Mouse (Mus musculus): ENCODE measurements around the gene Kcnk13.

Kcnk13 gene

GRCm38 (mm10) chr12:100012839-100013238, 48.5 kb downstream of the Kcnk13 start:
- DNase-seq (ENCODE audit: low spot score in 2 of 2) = no peak

DNA sequence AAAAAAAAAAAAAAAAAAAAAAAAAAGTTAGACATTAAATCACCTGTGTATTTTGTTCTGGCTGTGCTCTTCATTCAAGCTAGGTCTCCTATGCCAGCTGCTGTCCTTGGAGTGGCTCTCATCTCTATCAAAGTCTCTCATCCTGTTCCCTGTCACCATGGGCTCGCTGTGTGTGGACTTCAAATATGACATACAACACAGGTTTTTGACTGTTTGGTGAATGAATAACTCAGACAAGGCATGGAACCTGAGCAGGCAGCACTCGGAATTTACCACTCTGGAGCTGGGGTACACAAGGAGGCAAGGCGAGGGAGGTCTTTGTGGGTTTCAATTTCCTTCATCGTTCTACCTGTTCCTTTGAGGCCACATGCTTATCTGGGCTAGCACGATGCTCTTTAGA, 50.8 kb downstream of the Kcnk13 start:
- DNase-seq (ENCODE audit: low spot score in 2 of 2) = no peak

- DNase-seq (ENCODE audit: low spot score in 2 of 2) = no peak
Observed at GRCm38 (mm10) chr12:100017709-100018108, 53.4 kb downstream of the Kcnk13 start.

- no peak for DNase-seq (ENCODE audit: low spot score in 2 of 2)
Observed at GRCm38 (mm10) chr12:100022490-100022889, 58.2 kb downstream of the Kcnk13 start.

GRCm38 (mm10) chr12:100023821-100024365, 59.6 kb downstream of the Kcnk13 start:
- no peak for DNase-seq (ENCODE audit: low spot score in 2 of 2)

DNA sequence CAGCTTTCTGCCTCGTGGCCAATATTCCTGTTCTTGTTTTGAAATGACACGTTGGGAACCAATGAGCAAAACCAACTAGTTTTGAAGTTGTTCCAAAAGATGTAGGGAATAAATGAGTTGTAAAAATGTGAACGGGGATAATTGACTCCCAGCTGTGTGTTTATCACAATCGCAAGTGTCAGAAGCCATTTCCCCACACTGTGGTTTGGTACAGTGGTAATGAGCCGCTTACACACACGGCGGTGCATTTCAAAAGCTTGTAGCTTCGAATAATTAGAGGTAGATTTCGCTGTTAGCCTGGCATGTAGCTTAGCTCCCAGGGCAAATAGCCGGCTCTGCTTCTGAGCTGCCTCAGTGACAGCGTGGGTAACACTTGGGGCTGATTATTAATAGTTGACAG, 61.4 kb downstream of the Kcnk13 start:
- DNase-seq (ENCODE audit: low spot score in 2 of 2) = no peak

DNA sequence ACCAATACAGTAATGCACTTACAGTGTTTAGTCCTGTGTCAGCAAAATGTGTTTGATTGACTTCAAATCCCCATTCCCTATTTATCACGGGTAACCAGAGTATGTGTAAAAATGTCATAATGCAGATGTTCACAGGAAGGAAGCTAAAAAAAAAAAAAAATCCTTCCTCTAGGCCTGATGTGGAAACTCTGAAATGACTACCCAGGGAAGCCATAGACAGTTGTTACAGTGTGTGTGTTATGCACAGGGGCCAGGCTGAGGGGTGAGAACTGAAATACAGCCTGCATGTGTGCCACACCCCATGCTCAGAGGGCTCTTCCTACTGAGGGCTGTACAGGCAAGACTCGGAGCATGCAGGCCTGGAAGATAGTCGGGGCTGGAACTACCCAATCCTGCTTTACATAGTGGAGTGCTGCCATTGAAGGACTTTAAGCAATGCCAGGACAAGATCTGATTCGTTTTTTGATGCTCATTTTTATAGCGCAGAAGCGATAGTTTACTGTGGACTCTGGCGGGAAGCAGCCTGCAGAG, 62.5 kb downstream of the Kcnk13 start:
- DNase-seq (ENCODE audit: low spot score in 2 of 2) = no peak

DNA sequence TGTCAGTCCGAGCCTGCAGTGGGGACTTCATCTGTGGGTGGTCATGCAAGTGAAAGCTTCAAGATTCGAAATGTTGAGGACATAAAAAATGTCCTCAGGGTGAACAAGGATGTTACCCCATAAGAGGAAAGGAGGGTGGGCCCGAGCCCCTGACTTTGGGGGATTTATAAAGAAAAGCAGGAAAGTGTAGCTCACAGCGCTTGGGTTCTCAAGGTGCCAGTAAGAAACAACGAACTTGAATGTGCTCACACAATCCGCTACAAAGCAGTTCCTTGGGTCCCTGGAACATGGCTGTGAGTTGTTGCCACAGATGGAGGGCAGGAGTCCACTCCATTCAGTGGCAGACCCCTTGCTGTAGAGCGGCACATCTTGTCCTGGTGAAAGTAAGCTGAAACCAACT, 63.0 kb downstream of the Kcnk13 start:
- no peak for DNase-seq (ENCODE audit: low spot score in 2 of 2)

DNA sequence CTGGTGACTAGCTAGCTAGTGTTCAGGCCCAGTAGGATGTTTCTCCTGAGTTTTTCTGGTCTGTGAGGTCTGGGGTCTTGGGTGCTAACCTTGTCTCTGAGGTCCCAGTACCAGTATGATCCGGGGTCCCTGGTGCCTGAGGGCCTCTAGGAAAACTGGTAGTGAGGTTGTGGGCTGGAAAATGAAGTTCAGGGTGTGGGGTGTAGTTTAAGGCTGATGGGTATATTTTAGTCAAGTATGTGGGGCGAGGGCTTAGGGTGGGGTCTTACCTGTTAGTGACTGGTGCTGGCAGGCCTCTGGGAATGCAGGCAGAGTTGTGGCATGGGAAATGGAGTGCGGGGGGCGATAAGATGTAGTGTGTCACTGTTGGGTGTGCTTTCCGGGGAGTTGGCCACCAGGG, 67.4 kb downstream of the Kcnk13 start:
- DNase-seq (ENCODE audit: low spot score in 2 of 2) = no peak

- no peak for DNase-seq (ENCODE audit: low spot score in 2 of 2)
Observed at GRCm38 (mm10) chr12:100032521-100032920, 68.2 kb downstream of the Kcnk13 start.

GRCm38 (mm10) chr12:100038741-100039262, 74.5 kb downstream of the Kcnk13 start:
- DNase-seq (ENCODE audit: low spot score in 2 of 2) = no peak

DNA sequence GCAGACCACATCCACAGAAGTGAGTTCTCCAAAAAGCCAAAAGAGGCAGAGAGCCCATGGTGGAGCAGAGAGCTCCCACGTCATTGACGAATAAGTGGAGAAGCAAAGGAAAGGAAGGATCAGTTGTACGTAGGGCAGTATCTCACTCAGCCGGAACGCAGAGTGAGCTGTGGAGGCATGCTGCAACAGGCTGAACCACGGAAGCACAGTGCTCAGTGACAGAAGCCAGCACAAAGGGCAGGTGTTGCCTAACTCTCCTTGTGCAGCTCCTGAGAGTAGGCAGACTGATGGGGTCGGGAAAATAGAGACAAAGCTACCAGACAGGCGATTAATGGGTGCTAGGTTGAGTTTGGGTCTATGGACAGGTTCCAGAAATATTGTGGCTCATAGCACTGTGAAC, 77.8 kb downstream of the Kcnk13 start:
- DNase-seq (ENCODE audit: low spot score in 2 of 2) = no peak

DNA sequence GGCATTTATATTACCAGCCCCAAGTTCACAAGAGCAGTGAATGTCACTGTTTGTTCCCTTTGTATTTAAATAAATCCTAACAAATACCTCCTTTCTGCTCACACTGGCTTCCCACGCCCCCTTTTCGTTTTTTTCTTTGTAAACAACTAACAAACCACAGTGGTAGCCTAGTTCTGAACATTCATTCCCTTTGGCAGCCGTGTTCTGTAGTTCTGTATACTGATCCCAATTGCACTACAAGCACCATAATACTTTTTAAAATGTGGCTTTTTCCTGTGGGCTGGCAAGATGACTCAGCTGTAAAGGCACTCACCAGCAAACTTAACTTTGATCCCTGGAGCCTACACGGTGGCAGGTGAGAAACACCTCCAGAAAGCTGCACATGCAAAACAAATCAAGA, 80.4 kb downstream of the Kcnk13 start:
- DNase-seq (ENCODE audit: low spot score in 2 of 2) = no peak

- DNase-seq (ENCODE audit: low spot score in 2 of 2) = no peak
Observed at GRCm38 (mm10) chr12:100050552-100050951, 86.3 kb downstream of the Kcnk13 start.

- DNase-seq (ENCODE audit: low spot score in 2 of 2) = no peak
Observed at GRCm38 (mm10) chr12:100053617-100054016, 89.3 kb downstream of the Kcnk13 start.

DNA sequence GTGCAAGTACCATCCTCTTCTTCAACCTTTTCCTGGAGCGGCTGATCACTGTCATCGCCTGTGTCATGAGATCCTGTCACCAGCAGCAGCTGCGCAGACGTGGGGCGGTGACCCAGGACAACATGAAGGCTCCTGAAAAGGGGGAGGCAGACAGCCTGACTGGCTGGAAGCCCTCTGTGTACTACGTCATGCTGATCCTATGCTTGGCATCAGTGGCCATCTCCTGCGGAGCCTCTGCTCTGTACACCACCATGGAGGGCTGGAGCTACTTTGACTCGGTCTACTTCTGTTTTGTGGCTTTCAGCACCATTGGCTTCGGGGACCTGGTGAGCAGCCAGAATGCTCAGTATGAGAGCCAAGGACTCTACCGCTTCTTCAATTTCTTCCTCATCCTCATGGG, 96.8 kb downstream of the Kcnk13 start:
- no peak for DNase-seq (ENCODE audit: low spot score in 2 of 2)

GRCm38 (mm10) chr12:100061826-100062225, 97.5 kb downstream of the Kcnk13 start:
- DNase-seq (ENCODE audit: low spot score in 2 of 2) = no peak

DNA sequence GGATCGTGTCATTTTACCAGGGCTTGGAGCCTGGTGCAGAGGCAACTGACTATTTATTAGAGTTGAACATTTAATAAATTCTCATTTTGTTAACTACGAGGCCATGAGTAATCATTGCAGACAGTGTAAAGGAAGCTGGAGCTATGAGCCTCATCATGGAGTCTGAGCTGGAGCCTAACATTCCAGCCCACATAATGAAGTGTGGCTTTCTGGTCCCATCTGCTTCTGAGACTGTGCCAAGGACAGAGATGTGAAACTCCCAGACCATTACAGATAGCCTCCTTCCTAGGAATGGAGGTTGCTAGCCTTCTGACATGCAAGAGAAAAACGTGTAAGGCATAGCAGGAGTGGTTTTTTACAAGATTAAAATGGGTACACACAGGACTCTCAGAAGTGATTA, 98.3 kb downstream of the Kcnk13 start:
- no peak for DNase-seq (ENCODE audit: low spot score in 2 of 2)

DNA sequence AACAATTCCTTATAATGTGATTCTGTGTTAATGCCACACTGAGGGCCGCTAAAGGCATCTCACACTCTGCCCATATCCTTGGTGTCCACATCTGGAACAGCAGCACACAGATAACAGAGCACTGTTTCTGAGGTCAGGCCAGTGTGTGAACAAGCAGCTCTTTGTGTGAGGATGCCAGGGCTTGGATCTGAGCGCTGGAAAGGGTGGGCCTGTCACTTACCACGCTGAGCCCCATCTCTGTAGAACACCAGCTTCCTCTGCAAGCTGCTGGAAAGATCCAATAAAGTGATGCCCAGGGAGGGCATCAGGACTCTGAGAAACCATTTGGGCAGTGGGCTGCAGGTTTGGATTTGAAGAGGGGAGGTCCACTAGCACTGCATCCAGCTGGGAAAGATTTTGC, 100.8 kb downstream of the Kcnk13 start:
- DNase-seq (ENCODE audit: low spot score in 2 of 2) = no peak

DNA sequence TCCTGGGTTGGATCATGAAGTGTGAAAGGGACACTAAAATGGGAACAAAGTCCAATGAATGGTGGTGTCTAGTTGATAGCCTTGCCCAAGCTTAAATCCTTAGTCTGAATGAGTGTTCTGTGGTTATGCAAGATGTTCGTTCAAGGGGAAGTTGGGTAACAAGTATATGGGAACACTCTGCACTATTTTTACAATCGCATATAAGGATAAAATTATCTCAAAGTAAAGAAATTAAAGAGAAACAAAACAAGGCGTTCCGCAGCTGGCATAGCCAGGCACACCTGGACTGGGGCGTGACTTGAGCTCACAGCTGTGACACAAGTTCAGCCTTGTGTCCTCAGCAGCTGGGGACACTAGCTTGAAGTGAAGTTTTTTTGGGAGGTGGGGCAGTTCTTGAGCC, 103.2 kb downstream of the Kcnk13 start:
- no peak for DNase-seq (ENCODE audit: low spot score in 2 of 2)

DNA sequence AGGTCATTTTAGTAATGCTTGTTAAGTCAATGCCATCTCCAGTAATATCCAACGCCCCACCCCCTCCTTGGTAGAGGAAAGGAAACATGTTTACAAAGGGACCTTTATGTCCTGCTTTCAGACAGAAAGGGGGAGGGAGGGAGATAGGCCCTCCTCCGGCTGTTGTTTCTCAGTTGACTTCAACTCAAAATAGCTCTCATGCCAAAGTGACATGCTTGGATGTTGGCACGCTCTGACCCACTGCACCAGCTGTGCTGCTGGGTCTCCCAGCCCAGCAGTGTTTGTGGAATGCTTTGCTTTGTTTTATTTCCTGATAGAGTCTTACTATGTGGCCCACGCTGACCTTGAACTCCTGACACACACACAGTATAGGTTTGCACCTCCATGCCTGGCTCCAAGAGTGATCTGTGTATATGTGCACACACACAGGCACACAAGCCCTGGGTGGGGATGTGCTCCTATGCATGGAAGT, 108.9 kb downstream of the Kcnk13 start:
- no peak for DNase-seq (ENCODE audit: low spot score in 2 of 2)

GRCm38 (mm10) chr12:100075715-100076114, 111.4 kb downstream of the Kcnk13 start:
- no peak for DNase-seq (ENCODE audit: low spot score in 2 of 2)

DNA sequence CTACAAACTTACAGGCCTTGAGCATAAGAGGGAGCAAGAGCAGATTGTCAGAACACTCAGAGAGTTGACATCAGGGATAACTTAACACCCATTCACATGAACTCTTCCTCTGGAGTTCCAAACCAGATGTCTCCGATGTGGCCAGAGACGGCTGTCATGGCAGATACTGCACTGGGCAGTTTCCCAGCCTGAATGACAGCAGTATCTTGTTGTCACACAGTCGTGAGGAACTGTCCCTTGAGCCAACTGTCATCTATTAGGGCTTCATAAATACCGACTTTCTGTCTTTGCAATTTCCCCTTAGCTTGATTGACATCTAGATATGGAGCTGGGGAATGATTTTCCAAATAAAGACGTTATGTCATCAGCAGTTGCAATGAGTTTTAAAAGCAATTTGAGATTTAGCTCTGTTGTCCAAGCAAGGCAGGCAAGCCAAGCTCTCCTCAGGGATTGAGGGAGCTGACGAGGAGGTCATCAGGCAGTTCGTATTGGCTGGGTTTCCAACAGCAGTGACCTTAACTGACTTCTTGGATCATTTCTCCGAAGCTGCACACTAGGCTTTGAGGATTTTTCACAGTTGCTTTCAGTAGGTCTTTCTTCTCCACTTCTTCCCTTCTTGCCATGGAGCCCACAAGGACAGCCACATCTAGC, 115.5 kb downstream of the Kcnk13 start:
- no peak for DNase-seq (ENCODE audit: low spot score in 2 of 2)
